Mouse (Mus musculus) Patski (cell line): ENCODE measurements at regions not wholly inside any gene's neighbourhood (a gene's known extent, or its start where the extent isn't known, plus 50 kb on each side); places are given as distances from the start of the nearest gene placed in this dataset.

Experiments used
- ATAC-seq: fragments of 100-300 bp; one replicate; pipeline ENCODE4 v1.8.0; 2021
- CTCF ChIA-PET: fragments of 350-600 bp; sonication (Branson Sonifier 250); formaldehyde crosslinking; loops from one replicate; lab custom pipeline; 2022; ENCODE audit warnings: inconsistent platforms; lab: Charles Lee
- POLR2A ChIA-PET: fragments of 350-600 bp; sonication (Branson Sonifier 250); formaldehyde crosslinking; loops from one replicate; lab custom pipeline; 2022; ENCODE audit warnings: antibody characterized with exemption, inconsistent platforms; lab: Charles Lee
- DNase-seq: peaks from one replicate; pipeline ENCODE4 v3.0.0-alpha.2; 2011; ENCODE audit warnings: low read depth, low spot score
- H3K27me3 ChIP-seq: fragments of 371-371 bp; one replicate; pipeline ENCODE4 v1.5.1; 2021
- CTCF ChIP-seq: fragments of 100-300 bp; IDR thresholded peaks from one replicate; pipeline ENCODE4 v1.5.1; 2021
- in situ Hi-C: fragments of 300-500 bp; cut with MboI; formaldehyde crosslinking; loops from 3 replicates; pipeline ENCODE4 v1.11.1; 2018; ENCODE audit warnings: low pct_unique_long_range_greater_than_20kb, mixed read lengths

GRCm38 (mm10) chr17:85800357-85801078 lies 112.4 kb upstream of the Six2 start:
- DNase-seq: no peak
- ATAC-seq: no peak
- TF ChIP-seq CTCF: no peak
- POLR2A ChIA-PET: no interaction called here
- peaks cover 46% of the 10 kb centered on the region for H3K27me3 ChIP-seq
- in situ Hi-C loops: no loop called here
- CTCF ChIA-PET: no interaction called here

GRCm38 (mm10) chr17:85799865-85800356 lies 111.8 kb upstream of the Six2 start:
- POLR2A ChIA-PET: no interaction called here
- CTCF ChIA-PET: no interaction called here
- H3K27me3 ChIP-seq: peaks cover 46% of the 10 kb centered on the region
- ATAC-seq (no peak), DNase-seq (no peak)
- no peak for TF ChIP-seq CTCF
- in situ Hi-C loops: no loop called here

DNA sequence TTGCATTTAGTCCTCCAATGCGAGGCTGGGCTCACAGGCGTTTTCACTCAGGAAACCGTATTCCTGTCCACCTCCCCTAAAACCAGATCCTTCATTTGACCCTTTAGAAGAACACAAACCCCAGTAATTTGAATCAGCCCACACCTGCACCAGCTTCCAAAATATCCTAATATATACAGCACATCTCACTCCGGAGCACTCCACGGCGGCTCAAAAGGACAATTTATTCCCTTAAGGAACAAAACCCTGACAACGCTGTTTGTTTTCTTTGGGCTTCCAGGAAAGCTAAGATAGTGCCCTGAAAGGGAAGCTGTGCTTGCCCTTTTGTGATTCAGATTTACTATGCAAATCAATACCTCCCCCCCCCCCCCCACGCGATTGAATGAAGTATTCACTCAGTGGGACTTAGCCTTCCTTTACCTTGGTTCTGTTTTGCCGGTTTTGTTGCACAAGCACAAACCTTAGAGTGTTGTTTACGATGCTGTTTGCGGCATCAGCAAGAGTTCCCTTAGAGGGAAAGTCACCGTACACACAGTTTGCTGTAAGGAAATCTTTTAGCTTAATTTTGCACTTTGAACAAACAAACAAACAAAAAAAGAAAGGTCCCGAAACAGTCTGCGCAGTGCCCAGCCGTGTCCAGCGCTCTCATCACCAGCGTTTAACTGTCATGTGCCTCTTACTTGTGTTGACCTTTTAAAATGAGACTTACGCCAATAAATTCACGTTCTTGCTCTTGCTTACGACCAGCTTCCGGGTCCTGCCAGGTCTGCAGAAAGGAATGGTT lies 111.2 kb upstream of the Six2 start:
- H3K27me3 ChIP-seq: peaks cover 46% of the 10 kb centered on the region
- in situ Hi-C loops: no loop called here
- CTCF ChIA-PET: no interaction called here
- TF ChIP-seq CTCF: no peak
- POLR2A ChIA-PET: no interaction called here
- no peak for DNase-seq
- ATAC-seq: no peak

DNA sequence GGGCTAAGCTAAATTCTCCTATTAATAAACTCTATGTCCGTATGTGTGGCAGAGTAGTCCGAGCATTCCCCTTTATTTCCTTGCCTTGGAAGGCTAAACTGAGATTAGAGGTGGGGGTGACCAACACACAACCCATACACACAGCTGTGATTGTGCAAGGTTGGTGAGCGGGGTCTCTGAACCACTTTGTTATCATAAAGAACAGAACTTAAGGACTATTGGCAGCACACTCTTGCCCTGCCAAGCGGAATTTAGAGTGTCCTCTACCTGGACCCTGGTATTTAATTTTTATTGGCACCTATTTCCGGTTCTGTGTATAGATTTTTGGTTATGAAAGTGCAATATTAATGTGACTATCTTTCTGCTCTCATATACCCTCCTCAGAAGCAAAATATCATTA lies 109.7 kb upstream of the Six2 start:
- ChIA-PET CTCF (no interaction called here), POLR2A (no interaction called here)
- in situ Hi-C loops: no loop called here
- H3K27me3 ChIP-seq: peaks cover 47% of the 10 kb centered on the region
- ATAC-seq (no peak), DNase-seq (no peak)
- no peak for TF ChIP-seq CTCF

DNA sequence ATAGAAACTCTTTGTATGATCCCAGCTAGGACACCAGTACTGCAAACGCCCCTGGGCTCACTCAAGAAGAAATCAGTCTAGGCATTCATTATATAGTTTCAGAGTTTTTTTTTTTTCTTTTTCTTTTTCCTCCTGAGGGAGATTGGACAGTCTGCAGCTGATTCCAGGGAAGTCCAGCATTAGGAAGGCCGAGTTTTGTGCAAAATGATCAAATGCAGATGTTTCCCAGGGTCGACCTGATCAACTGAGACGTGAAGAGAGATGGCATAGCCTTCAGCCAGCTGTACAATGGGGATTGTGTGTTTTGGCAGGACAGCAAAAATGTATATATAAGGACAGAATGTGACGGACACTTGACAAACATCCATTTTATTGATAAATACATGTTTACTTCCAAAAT lies 107.7 kb upstream of the Six2 start:
- DNase-seq: no peak
- POLR2A ChIA-PET: interaction anchor here (0.7 kb wide), 1 partner anchor 251 kb away, joined by 9 read pairs; no protein-coding TSS in a partner anchor
- TF ChIP-seq CTCF: no peak

DNA sequence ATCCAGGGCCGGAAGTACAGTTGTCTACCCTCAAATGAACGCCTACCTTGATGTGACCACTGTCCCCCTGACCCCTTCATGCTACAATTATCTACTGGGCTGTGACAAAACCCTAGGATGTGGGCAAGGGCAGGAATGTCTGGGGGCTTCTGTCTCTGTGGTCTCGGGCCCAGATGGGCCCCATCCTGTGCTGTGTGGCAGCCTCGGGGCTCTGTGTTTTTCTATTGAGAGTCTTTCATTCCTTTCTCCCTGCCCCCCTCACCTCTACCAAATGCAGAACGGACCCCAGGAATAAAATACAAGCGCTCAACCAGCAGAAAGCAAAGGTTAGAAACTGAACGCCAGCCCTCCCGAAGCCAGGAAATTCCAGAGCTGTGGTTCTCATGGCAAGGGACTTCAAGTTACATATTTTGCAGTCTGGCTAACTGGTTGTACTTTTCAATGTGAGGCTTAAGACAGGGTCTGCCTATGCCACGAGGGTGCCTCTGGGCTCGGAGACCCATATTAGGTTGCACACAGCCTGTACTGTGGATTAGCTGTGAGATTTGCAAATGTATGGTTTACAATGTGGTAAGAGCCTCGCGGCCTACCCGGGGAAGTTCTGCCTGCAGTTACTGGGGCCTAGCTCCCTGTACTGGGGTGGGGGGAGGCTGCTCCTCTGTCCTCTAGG lies 97.7 kb upstream of the Six2 start:
- no peak for TF ChIP-seq CTCF
- H3K27me3 ChIP-seq: peaks cover 7% of the 10 kb centered on the region
- POLR2A ChIA-PET: no interaction called here
- DNase-seq (no peak), ATAC-seq (no peak)
- CTCF ChIA-PET: no interaction called here
- in situ Hi-C loops: no loop called here

More for the DNA sequence above, 107.7 kb upstream of the Six2 start:
- H3K27me3 ChIP-seq: peaks cover 41% of the 10 kb centered on the region
- in situ Hi-C loops: no loop called here
- no peak for ATAC-seq
- CTCF ChIA-PET: no interaction called here

- in situ Hi-C loops: no loop called here
- no peak for TF ChIP-seq CTCF
- ChIA-PET CTCF (no interaction called here), POLR2A (no interaction called here)
- DNase-seq (no peak), ATAC-seq (no peak)
- H3K27me3 ChIP-seq: peaks cover 8% of the 10 kb centered on the region
Observed at GRCm38 (mm10) chr17:85780477-85780876, 92.4 kb upstream of the Six2 start.

DNA sequence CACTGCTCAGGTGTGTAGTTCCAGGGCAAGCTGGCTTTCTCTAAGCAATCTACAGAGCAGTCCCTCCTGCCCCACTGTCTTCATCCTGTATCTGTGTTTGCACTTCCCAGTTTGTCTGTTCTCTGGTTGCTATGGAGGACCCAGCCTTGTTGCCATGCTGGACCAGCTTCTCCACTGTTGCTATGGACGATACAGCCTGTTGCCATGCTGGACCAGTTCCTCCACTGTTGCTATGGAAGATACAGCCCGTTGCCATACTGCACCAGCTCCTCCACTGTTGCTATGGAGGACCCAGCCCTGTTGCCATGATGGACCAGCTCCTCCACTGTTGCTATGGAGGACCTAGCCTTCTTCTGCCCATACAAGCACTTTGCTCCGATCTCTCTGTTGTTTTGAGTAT lies 88.8 kb upstream of the Six2 start:
- peaks cover 11% of the 10 kb centered on the region for H3K27me3 ChIP-seq

GRCm38 (mm10) chr17:85768341-85768740 lies 80.3 kb upstream of the Six2 start:
- POLR2A ChIA-PET: no interaction called here
- no peak for TF ChIP-seq CTCF
- DNase-seq (no peak), ATAC-seq (no peak)
- CTCF ChIA-PET: no interaction called here
- in situ Hi-C loops: no loop called here
- no peaks in the 10 kb centered on the region for H3K27me3 ChIP-seq

More for the DNA sequence above, 88.8 kb upstream of the Six2 start:
- CTCF ChIA-PET: interaction anchor here (1.2 kb wide), 1 partner anchor 11 kb away, joined by 3 read pairs; no protein-coding TSS in a partner anchor
- DNase-seq: no peak
- no peak for ATAC-seq
- in situ Hi-C loops: no loop called here
- TF ChIP-seq CTCF: no peak
- POLR2A ChIA-PET: no interaction called here

- H3K27me3 ChIP-seq: peaks cover 2% of the 10 kb centered on the region
- TF ChIP-seq CTCF: no peak
- DNase-seq: no peak
- ChIA-PET CTCF (no interaction called here), POLR2A (no interaction called here)
- in situ Hi-C loops: no loop called here
- no peak for ATAC-seq
Observed at GRCm38 (mm10) chr17:85767201-85767862, 79.3 kb upstream of the Six2 start.
